Comparison of ENCODE assay signal across 14 mouse cellular contexts in the genomic region with DNA sequence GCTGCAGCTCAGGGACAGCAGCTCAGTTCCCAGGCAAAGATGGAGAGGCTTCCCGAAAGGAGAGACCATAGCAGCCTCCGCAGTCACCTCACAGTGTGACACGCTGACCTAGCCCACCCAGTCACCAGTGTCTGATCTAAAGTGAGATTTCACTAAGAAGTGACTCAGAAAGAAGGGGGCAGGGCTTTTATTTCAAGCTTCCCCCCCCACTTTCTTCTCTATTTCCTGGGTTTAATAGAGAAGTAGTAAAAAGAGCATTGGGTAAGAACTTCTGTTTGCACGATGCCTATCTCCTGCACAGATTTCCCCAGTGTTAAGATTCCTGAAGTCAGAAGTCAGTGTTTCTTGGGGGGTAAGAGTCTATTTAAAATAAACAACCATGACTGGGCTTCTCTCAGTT.
"Had no signal": no experiment of that assay in that cellular context is flagged by ENCODE, and none has a peak within 500 bp of the region (broad histone marks: within the 10 kb centered on the region; RNA-seq: fewer than 3 reads in every experiment).

No protein-coding gene starts in this region.

- H3K27me3 ChIP-seq: limb, embryonic 15.5 days; lung, embryonic 15.5 days; neural tube, embryonic 15.5 days had no signal

- H3K4me2 ChIP-seq: kidney, embryonic 15.5 days; limb, embryonic 15.5 days; liver, embryonic 13.5 days; lung, embryonic 15.5 days; midbrain, embryonic 12.5 days; neural tube, embryonic 15.5 days had no signal

- H3K9ac ChIP-seq: kidney, embryonic 15.5 days; limb, embryonic 15.5 days; liver, embryonic 13.5 days; liver, postnatal 0 days; lung, embryonic 15.5 days; midbrain, embryonic 12.5 days; neural tube, embryonic 15.5 days had no signal

- DNase-seq: kidney, adult 2 months; kidney, postnatal 14 days; liver, embryonic 13.5 days; liver, postnatal 0 days; lung, postnatal 36 days; right cerebral cortex, postnatal 25 days; thymus, postnatal 36 days had no signal

- H3K27ac ChIP-seq: kidney, embryonic 15.5 days; left cerebral cortex, adult 2 months; limb, embryonic 15.5 days; liver, embryonic 13.5 days; lung, embryonic 15.5 days; midbrain, embryonic 12.5 days; neural tube, embryonic 15.5 days had no signal

- ATAC-seq: liver, postnatal 0 days; midbrain, embryonic 16.5 days had no signal

- H3K4me3 ChIP-seq: kidney, embryonic 15.5 days; left cerebral cortex, adult 2 months; limb, embryonic 15.5 days; liver, embryonic 13.5 days; lung, embryonic 15.5 days; midbrain, embryonic 12.5 days; neural tube, embryonic 15.5 days had no signal

- H3K36me3 ChIP-seq: limb, embryonic 15.5 days; midbrain, embryonic 12.5 days had no signal

- H3K9me3 ChIP-seq: kidney, embryonic 15.5 days; limb, embryonic 15.5 days; liver, embryonic 13.5 days; lung, embryonic 15.5 days; midbrain, embryonic 12.5 days; neural tube, embryonic 15.5 days had no signal
